Mouse (Mus musculus): ENCODE results near the gene Pyurf. TPM values are rescaled to one million over a fixed set of nuclear protein-coding genes. Genes with fewer than 3 reads are reported as not detected.

Pyurf gene
- polyA plus RNA-seq (2012): 1.0 and 1.7 TPM in 2 replicates

GRCm38 (mm10) chr6:57691467-57692261, at the start of gene Pyurf:
Gene Pyurf (minus strand): TSS chr6:57692078.
- TF ChIP-seq TAL1 (IDR thresholded peaks at IDR 0.05; ENCODE audit: low read length) (no peak), GATA1 (IDR thresholded peaks at IDR 0.05; ENCODE audit: low read length) (no peak)
- H3K4me1 ChIP-seq (ENCODE audit: control insufficient read depth): peaks cover 29% of the 10 kb centered on the region
- peak within 1 kb of the TSS; percentile 94 for H3K4me3 ChIP-seq (replicated peaks)
- peaks cover 30% of the 10 kb centered on the region for H3K36me3 ChIP-seq (ENCODE audit: control insufficient read depth)
- H3K27me3 ChIP-seq (ENCODE audit: control insufficient read depth): peaks cover 2% of the 10 kb centered on the region; the same call in 1 of the 2 replicates
- no peaks in the 10 kb centered on the region for H3K9me3 ChIP-seq (ENCODE audit: control insufficient read depth, low read length)

GRCm38 (mm10) chr6:57721347-57721746, 29.5 kb upstream of the Pyurf start:
- no peak overlapping the region for H3K4me3 ChIP-seq (replicated peaks)
- no peak for TF ChIP-seq GATA1 (IDR thresholded peaks at IDR 0.05; ENCODE audit: low read length)
- no peak for TF ChIP-seq TAL1 (IDR thresholded peaks at IDR 0.05; ENCODE audit: low read length)
- peaks cover 13% of the 10 kb centered on the region for H3K4me1 ChIP-seq (ENCODE audit: control insufficient read depth)
- H3K27me3 ChIP-seq (ENCODE audit: control insufficient read depth): no peaks in the 10 kb centered on the region
- H3K9me3 ChIP-seq (ENCODE audit: control insufficient read depth, low read length): no peaks in the 10 kb centered on the region
- H3K36me3 ChIP-seq (ENCODE audit: control insufficient read depth): peaks cover 29% of the 10 kb centered on the region

GRCm38 (mm10) chr6:57711726-57712125, 19.8 kb upstream of the Pyurf start:
- Histone ChIP-seq H3K36me3 (ENCODE audit: control insufficient read depth) (peaks cover 12% of the 10 kb centered on the region), H3K27me3 (ENCODE audit: control insufficient read depth) (no peaks in the 10 kb centered on the region), H3K4me1 (ENCODE audit: control insufficient read depth) (peaks cover 25% of the 10 kb centered on the region), H3K4me3 (replicated peaks) (no peak overlapping the region), H3K9me3 (ENCODE audit: control insufficient read depth, low read length) (no peaks in the 10 kb centered on the region)
- TF ChIP-seq GATA1 (IDR thresholded peaks at IDR 0.05; ENCODE audit: low read length): no peak
- TF ChIP-seq TAL1 (IDR thresholded peaks at IDR 0.05; ENCODE audit: low read length): no peak

GRCm38 (mm10) chr6:57706721-57707120, 14.8 kb upstream of the Pyurf start:
- Histone ChIP-seq H3K4me3 (replicated peaks) (no peak overlapping the region), H3K4me1 (ENCODE audit: control insufficient read depth) (peaks cover 55% of the 10 kb centered on the region), H3K27me3 (ENCODE audit: control insufficient read depth) (no peaks in the 10 kb centered on the region), H3K36me3 (ENCODE audit: control insufficient read depth) (peaks cover 6% of the 10 kb centered on the region), H3K9me3 (ENCODE audit: control insufficient read depth, low read length) (no peaks in the 10 kb centered on the region)
- no peak for TF ChIP-seq GATA1 (IDR thresholded peaks at IDR 0.05; ENCODE audit: low read length)
- no peak for TF ChIP-seq TAL1 (IDR thresholded peaks at IDR 0.05; ENCODE audit: low read length)

GRCm38 (mm10) chr6:57703703-57704102, 11.8 kb upstream of the Pyurf start:
- TF ChIP-seq TAL1 (IDR thresholded peaks at IDR 0.05; ENCODE audit: low read length) (no peak), GATA1 (IDR thresholded peaks at IDR 0.05; ENCODE audit: low read length) (no peak)
- peak overlapping the region; percentile 100 for H3K4me3 ChIP-seq (replicated peaks)
- no peaks in the 10 kb centered on the region for H3K9me3 ChIP-seq (ENCODE audit: control insufficient read depth, low read length)
- H3K27me3 ChIP-seq (ENCODE audit: control insufficient read depth): no peaks in the 10 kb centered on the region
- H3K4me1 ChIP-seq (ENCODE audit: control insufficient read depth): peaks cover 48% of the 10 kb centered on the region
- H3K36me3 ChIP-seq (ENCODE audit: control insufficient read depth): peaks cover 6% of the 10 kb centered on the region

- no peak for TF ChIP-seq GATA1 (IDR thresholded peaks at IDR 0.05; ENCODE audit: low read length)
- no peak for TF ChIP-seq TAL1 (IDR thresholded peaks at IDR 0.05; ENCODE audit: low read length)
- Histone ChIP-seq H3K4me3 (replicated peaks) (peak overlapping the region; percentile 100), H3K4me1 (ENCODE audit: control insufficient read depth) (peaks cover 49% of the 10 kb centered on the region), H3K27me3 (ENCODE audit: control insufficient read depth) (no peaks in the 10 kb centered on the region), H3K9me3 (ENCODE audit: control insufficient read depth, low read length) (no peaks in the 10 kb centered on the region), H3K36me3 (ENCODE audit: control insufficient read depth) (peaks cover 6% of the 10 kb centered on the region)
Measured at GRCm38 (mm10) chr6:57702743-57703499, 11.0 kb upstream of the Pyurf start.

- no peaks in the 10 kb centered on the region for H3K9me3 ChIP-seq (ENCODE audit: control insufficient read depth, low read length)
- H3K4me1 ChIP-seq (ENCODE audit: control insufficient read depth): peaks cover 49% of the 10 kb centered on the region
- TF ChIP-seq GATA1 (IDR thresholded peaks at IDR 0.05; ENCODE audit: low read length) (no peak), TAL1 (IDR thresholded peaks at IDR 0.05; ENCODE audit: low read length) (no peak)
- no peaks in the 10 kb centered on the region for H3K27me3 ChIP-seq (ENCODE audit: control insufficient read depth)
- peaks cover 6% of the 10 kb centered on the region for H3K36me3 ChIP-seq (ENCODE audit: control insufficient read depth)
- peak within 1 kb of the TSS; percentile 100 for H3K4me3 ChIP-seq (replicated peaks)
Measured at GRCm38 (mm10) chr6:57702376-57702742, 10.5 kb upstream of the Pyurf start, which contains the start of gene Lancl2. Gene Lancl2 (plus strand): TSS chr6:57702540.

GRCm38 (mm10) chr6:57701686-57702085, 9.8 kb upstream of the Pyurf start:
- Histone ChIP-seq H3K4me3 (replicated peaks) (peak overlapping the region; percentile 100), H3K4me1 (ENCODE audit: control insufficient read depth) (peaks cover 45% of the 10 kb centered on the region), H3K27me3 (ENCODE audit: control insufficient read depth) (no peaks in the 10 kb centered on the region), H3K36me3 (ENCODE audit: control insufficient read depth) (peaks cover 6% of the 10 kb centered on the region), H3K9me3 (ENCODE audit: control insufficient read depth, low read length) (no peaks in the 10 kb centered on the region)
- TF ChIP-seq GATA1 (IDR thresholded peaks at IDR 0.05; ENCODE audit: low read length): no peak
- TF ChIP-seq TAL1 (IDR thresholded peaks at IDR 0.05; ENCODE audit: low read length): no peak

GRCm38 (mm10) chr6:57693116-57693515, 1.2 kb upstream of the Pyurf start:
- no peak overlapping the region for H3K4me3 ChIP-seq (replicated peaks)
- peaks cover 2% of the 10 kb centered on the region; the same call in 1 of the 2 replicates for H3K27me3 ChIP-seq (ENCODE audit: control insufficient read depth)
- peaks cover 18% of the 10 kb centered on the region for H3K36me3 ChIP-seq (ENCODE audit: control insufficient read depth)
- H3K4me1 ChIP-seq (ENCODE audit: control insufficient read depth): peaks cover 29% of the 10 kb centered on the region
- H3K9me3 ChIP-seq (ENCODE audit: control insufficient read depth, low read length): no peaks in the 10 kb centered on the region
- TF ChIP-seq GATA1 (IDR thresholded peaks at IDR 0.05; ENCODE audit: low read length) (no peak), TAL1 (IDR thresholded peaks at IDR 0.05; ENCODE audit: low read length) (no peak)
